Mouse (Mus musculus) neutrophil, adult 59 days (primary cell): ENCODE results near the gene Ydjc. TPM values are rescaled to one million over a fixed set of nuclear protein-coding genes. Genes with fewer than 3 reads are reported as not detected.

Source experiments
- total RNA-seq, 2 experiments: library from RNA; stranded (reverse); gene quantifications; 1 replicate in 1 of 2; 2 replicates in 1 of 2; pipeline ENCODE4 v1.2.4; 2023

The Ydjc gene
- 1 to 10 TPM; 4.9 to 6.9 TPM for total RNA-seq

GRCm38 (mm10) chr16:17144339-17144738 lies at the start of gene Ydjc:
Ydjc (plus strand) TSS chr16:17144621.

DNA sequence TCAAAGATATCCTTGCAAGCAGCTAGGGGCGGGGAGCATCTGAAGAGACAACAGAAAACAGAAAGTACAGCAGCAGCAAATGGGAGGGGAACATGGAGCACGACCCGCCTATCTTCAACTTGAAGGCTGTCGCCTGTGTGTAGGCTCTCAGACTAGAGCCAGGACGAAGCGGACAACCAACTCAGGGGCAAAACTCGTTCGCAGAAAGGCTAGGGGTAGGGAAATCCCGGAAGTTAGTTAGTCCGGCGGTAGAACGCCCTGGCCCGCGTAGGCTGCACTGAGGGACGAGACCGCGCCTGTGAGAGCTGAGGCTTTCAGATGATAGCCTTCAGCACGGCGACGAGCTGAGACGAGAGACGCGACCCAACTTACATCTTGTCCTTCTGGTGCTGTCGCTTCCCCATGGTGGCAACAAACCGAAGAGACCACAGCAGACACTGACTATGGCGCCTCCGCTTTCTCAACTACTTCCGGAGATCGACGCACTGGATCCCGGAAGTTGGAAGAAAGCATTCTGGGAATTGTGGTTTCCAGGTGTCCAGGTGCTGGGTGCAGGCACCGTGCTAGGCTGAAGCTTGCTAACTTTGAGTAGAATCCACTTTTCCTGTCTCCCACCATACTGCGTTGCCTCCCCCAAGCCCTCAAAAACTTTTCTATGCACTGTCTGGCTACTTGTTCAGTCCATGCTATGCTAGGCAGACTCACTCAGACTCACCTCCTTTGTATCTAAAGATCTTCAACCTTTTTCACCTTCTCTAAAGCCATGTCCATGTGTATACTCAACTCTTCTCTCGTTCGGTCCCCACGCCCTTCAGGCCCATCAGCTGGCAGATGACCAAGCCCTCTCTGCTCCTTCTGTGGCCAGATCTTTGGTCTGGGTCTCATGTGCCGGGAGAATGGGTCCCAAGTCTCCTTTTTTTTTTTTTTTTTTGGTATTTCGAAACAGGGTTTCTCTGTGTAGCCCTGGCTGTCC lies 33.4 kb upstream of the Ydjc start, which contains the start of gene Ppil2:
Gene Ppil2, minus strand, starts transcription at position 487 of the 973 bp plus-strand sequence.

DNA sequence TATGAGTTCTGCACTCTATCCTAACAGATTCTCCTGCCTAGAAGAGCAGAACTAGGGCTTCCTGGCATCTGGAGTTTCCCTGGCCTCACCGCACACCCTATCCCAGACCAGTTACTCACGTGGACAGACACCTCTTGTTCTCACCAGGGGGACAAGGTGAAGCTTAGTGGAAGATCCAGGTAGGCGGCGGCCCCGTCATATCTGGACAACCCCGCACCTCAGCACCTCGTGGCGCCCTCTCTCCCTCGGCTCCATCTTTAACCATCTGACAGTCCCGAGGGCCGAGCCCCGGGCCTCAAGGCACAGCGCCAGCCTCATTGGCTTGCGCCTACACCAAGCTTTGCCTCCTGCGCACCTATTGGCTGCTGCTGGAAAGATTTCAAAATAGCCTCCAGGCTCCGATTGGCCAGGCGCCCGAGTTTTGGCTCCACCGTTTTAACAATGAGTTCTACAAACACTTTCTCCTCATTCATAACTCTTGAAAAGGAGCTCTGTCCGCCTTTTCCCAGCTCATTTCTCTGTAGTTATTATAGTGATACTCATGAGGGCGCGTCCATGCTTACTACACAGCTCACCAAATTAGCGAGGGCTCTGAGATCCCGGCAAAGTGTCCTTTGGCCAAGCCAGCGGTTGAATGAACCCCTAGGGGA lies 19.4 kb upstream of the Ydjc start, which contains the start of gene 2610318N02Rik:
Gene 2610318N02Rik, minus strand, starts transcription at position 297 of the 650 bp plus-strand sequence.

GRCm38 (mm10) chr16:17132089-17132905 lies 12.1 kb upstream of the Ydjc start, which contains the start of gene Sdf2l1:
Sdf2l1 (minus strand) TSS chr16:17132383.

DNA sequence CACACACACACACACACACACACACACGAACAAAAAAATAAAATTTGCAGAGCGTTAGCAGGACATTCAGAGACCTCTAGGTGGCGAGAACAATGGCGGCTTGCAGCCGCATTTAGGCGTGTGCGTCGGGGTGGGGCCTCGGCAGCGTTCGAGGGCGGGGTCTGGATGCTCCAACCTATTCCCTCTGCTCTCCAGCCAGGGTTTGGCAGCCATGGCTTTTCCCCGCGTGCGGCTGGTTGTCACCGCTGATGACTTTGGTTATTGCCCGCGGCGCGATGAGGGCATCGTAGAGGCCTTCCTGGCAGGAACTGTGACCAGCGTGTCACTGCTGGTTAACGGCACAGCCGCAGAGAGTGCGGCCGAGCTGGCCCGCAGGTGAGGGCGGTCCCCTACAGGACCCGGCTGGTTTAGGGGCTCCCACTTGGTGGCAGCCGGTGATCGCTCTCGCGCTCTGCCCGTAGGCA lies 2.4 kb downstream of the Ydjc start, which contains the start of gene Ccdc116:
Gene Ccdc116, minus strand, starts transcription at position 458 of the 464 bp plus-strand sequence.

DNA sequence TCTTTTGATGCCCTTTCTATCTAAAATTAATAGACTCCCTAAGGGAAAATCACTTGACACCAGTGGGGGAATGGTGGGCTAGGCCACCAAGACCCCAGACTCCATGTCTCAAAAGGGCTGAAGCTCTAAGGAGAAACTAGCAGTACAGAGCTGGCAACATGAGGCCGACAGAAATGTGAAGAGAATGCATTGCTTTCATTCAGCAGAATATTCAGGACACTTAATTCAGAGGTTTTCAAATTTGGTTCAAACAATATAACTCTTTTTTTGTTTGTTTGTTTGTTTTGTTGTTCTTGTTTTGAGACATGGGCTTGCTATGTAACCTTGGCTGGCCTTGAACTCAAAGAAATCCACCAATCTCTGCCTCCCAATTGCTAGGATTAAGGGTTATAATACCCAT lies 58.1 kb downstream of the Ydjc start, which contains the start of gene Ube2l3:
Gene Ube2l3, minus strand, starts transcription at position 101 of the 400 bp plus-strand sequence.

DNA sequence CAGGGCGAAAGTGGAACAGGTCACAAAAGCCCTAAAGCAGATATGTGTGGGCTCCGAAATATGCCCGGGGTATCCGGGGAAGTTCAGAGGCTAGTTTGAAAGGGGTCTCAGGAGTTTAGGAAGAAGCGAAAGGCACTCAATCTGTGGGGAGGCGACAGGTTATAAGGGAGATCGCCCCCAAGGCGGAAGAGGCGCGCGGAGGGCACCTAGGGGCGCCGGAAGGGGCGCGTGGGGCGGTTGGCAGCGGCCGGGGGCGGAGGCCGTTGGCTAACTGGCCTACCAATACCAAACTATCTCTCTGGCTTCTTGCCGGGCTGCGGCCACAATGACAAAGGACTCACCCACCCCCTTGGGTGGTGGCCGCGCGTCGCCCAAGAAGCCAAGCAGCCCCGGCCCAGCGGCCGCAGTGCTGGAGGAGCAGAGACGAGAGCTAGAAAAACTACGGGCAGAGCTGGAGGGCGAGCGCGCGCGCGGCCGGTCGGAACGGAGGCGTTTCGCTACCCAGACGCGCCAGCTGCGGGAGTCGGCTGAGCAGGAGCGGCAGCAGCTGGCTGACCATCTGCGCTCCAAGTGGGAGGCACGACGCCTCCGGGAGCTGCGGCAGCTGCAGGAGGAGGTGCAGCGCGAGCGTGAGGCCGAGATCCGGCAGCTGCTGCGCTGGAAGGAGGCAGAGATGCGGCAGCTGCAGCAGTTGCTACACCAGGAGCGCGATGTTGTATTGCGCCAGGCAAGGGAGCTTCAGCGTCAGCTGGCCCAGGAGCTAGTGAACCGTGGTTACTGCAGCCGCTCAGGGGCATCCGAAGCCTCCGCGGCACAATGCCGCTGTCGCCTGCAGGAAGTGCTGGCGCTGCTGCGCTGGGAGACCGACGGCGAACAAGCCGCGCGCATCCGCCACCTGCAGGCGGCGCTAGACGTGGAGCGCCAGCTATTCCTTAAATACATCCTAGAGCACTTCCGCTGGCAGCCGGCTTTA lies 64.3 kb downstream of the Ydjc start, which contains the start of gene Rimbp3:
Gene Rimbp3, plus strand, starts transcription at position 215 of the 973 bp plus-strand sequence.

Other genes with a start within 250 kb of the Ydjc start
- 10 to 100 TPM in 1 of 2 experiments, 1 to 10 TPM in 1; 7.0 to 10.7 TPM for gene Ppm1f, start 248.2 kb upstream of the Ydjc start, total RNA-seq
- 100 to 1,000 TPM in 1 of 2 experiments, 10 to 100 TPM in 1; 97.0 to 115 TPM for gene Mapk1, start 161.2 kb upstream of the Ydjc start, total RNA-seq
- under 1 TPM; 0.24 to 0.60 TPM for gene Ypel1, start 74.9 kb upstream of the Ydjc start, total RNA-seq
- gene Ppil2, start 33.4 kb upstream of the Ydjc start, total RNA-seq = 10 to 100 TPM; 69.9 to 81.1 TPM
- 10 to 100 TPM in 1 of 2 experiments, 1 to 10 TPM in 1; 5.3 to 10.4 TPM for gene 2610318N02Rik, start 19.5 kb upstream of the Ydjc start, total RNA-seq
- gene Sdf2l1, start 12.2 kb upstream of the Ydjc start, total RNA-seq = 10 to 100 TPM; 39.8 to 52.1 TPM
- gene Ccdc116, start 2.6 kb downstream of the Ydjc start, total RNA-seq = 1 to 10 TPM in 1 of 2 experiments, under 1 TPM in 1; 0.89 to 1.9 TPM
- gene Ube2l3, start 58.0 kb downstream of the Ydjc start, total RNA-seq = 100 to 1,000 TPM; 135 to 163 TPM
- under 1 TPM; 0.42 to 0.44 TPM for gene Rimbp3, start 64.0 kb downstream of the Ydjc start, total RNA-seq
- gene Hic2, start 89.0 kb downstream of the Ydjc start, total RNA-seq = 1 to 10 TPM; 1.2 TPM
- gene Tmem191c, start 131.5 kb downstream of the Ydjc start, total RNA-seq = 1 to 10 TPM; 2.7 to 5.2 TPM
- not detected for gene Serpind1, start 186.8 kb downstream of the Ydjc start, total RNA-seq